Mouse (Mus musculus) MEL (cell line): Measurements from ENCODE around the gene Pip4k2a. TPM values are rescaled to one million over a fixed set of nuclear protein-coding genes. Genes with fewer than 3 reads are reported as not detected.

Experiments
- DNase-seq: peaks from one replicate; pipeline ENCODE4 v3.0.0; 2011; ENCODE audit warnings: low read depth, low spot score
- H3K27ac ChIP-seq: 2 replicates; pipeline ENCODE4 v1.5.1; 2012; ENCODE audit warnings: low read depth, mild to moderate bottlenecking, control low read depth, low read length, moderate library complexity; ENCODE audit not compliant: control insufficient read depth
- H3K27me3 ChIP-seq, 2 experiments: fragments of 150-350 bp in 1 of 2; sonication (generic) in 1 of 2; 2 replicates each; pipeline ENCODE4 v1.6.1; 2012; ENCODE audit warnings: low read length in 2 of 2, mild to moderate bottlenecking in 2 of 2, improper control_type of control experiment in 1 of 2, moderate library complexity in 1 of 2; ENCODE audit not compliant: insufficient read depth in 2 of 2, control insufficient read depth in 1 of 2
- H3K36me3 ChIP-seq, 2 experiments: 2 replicates each; pipeline ENCODE4 v1.6.1; 2012 to 2014; ENCODE audit warnings: low read length in 2 of 2, improper control_type of control experiment in 1 of 2, inconsistent platforms in 1 of 2, mild to moderate bottlenecking in 1 of 2; ENCODE audit not compliant: insufficient read depth in 2 of 2, control insufficient read depth in 1 of 2
- H3K4me1 ChIP-seq, 2 experiments: fragments of 150-350 bp in 1 of 2; sonication (generic) in 1 of 2; 2 replicates each; pipeline ENCODE4 v1.6.1; 2012; ENCODE audit warnings: low read length in 2 of 2, improper control_type of control experiment in 1 of 2, mild to moderate bottlenecking in 1 of 2; ENCODE audit not compliant: insufficient read depth in 2 of 2, control insufficient read depth in 1 of 2
- H3K4me3 ChIP-seq, 2 experiments: fragments of 150-350 bp in 1 of 2; sonication (generic) in 1 of 2; 2 replicates each; pipeline ENCODE4 v1.5.1; 2012; ENCODE audit warnings: low read depth in 2 of 2, low read length in 2 of 2, mild to moderate bottlenecking in 2 of 2, moderate library complexity in 2 of 2, control low read depth in 1 of 2, improper control_type of control experiment in 1 of 2; ENCODE audit not compliant: control insufficient read depth in 1 of 2, insufficient read depth in 1 of 2
- H3K79me2 ChIP-seq: 2 replicates; pipeline ENCODE4 v1.6.1; 2012; ENCODE audit warnings: mild to moderate bottlenecking, low read length, moderate library complexity; ENCODE audit not compliant: control insufficient read depth, poor library complexity, insufficient read depth
- H3K9ac ChIP-seq: 2 replicates; pipeline ENCODE4 v1.6.1; 2012; ENCODE audit warnings: low read depth, mild to moderate bottlenecking, control low read depth, low read length, moderate library complexity; ENCODE audit not compliant: control insufficient read depth, poor library complexity, severe bottlenecking
- H3K9me3 ChIP-seq: fragments of 150-350 bp; sonication (generic); replicated peaks from 2 replicates; pipeline ENCODE4 v1.6.1; 2012; ENCODE audit warnings: mild to moderate bottlenecking, low read length, improper control_type of control experiment, moderate library complexity; ENCODE audit not compliant: insufficient read depth
- CTCF ChIP-seq, 3 experiments: IDR thresholded peaks in 2 of 3; conservative IDR thresholded peaks in 1 of 3; 2 replicates each; pipeline ENCODE4 v1.5.1; 2011 to 2012; ENCODE audit warnings: low read length in 3 of 3, low read depth in 2 of 3, mild to moderate bottlenecking in 2 of 3, improper control_type of control experiment in 1 of 3, inconsistent platforms in 1 of 3, mixed read lengths in 1 of 3, moderate library complexity in 1 of 3; ENCODE audit not compliant: control insufficient read depth in 1 of 3, insufficient read depth in 1 of 3, poor library complexity in 1 of 3, severe bottlenecking in 1 of 3
- E2F4 ChIP-seq: IDR thresholded peaks from 2 replicates; pipeline ENCODE4 v1.6.1; 2011; ENCODE audit warnings: low read depth, low read length, improper control_type of control experiment, borderline replicate concordance
- GABPA ChIP-seq: IDR thresholded peaks from 2 replicates; pipeline ENCODE4 v1.6.1; 2012; ENCODE audit warnings: low read depth, mild to moderate bottlenecking, inconsistent platforms, low read length, improper control_type of control experiment, moderate library complexity
- GATA1 ChIP-seq: IDR thresholded peaks from 2 replicates; pipeline ENCODE4 v1.6.1; 2011; ENCODE audit warnings: low read depth, low read length, improper control_type of control experiment
- HCFC1 ChIP-seq: IDR thresholded peaks from 2 replicates; pipeline ENCODE4 v1.6.1; 2012; ENCODE audit warnings: low read depth, mild to moderate bottlenecking, inconsistent platforms, low read length, improper control_type of control experiment, moderate library complexity
- KAT2A ChIP-seq: conservative IDR thresholded peaks from 2 replicates; pipeline ENCODE4 v1.6.1; 2012; ENCODE audit warnings: low read depth, low read length, improper control_type of control experiment, inconsistent platforms
- MAFK ChIP-seq: IDR thresholded peaks from 2 replicates; pipeline ENCODE4 v1.6.1; 2011; ENCODE audit warnings: low read depth, mild to moderate bottlenecking, low read length, improper control_type of control experiment, borderline replicate concordance
- MAX ChIP-seq: IDR thresholded peaks from 2 replicates; pipeline ENCODE4 v1.6.1; 2011; ENCODE audit warnings: low read length, improper control_type of control experiment
- MAZ ChIP-seq: IDR thresholded peaks from 2 replicates; pipeline ENCODE4 v1.6.1; 2012; ENCODE audit warnings: low read depth, mild to moderate bottlenecking, inconsistent platforms, low read length, improper control_type of control experiment
- MEF2A ChIP-seq: IDR thresholded peaks from 2 replicates; pipeline ENCODE4 v1.6.1; 2014; ENCODE audit warnings: low read depth, mild to moderate bottlenecking, inconsistent platforms, low read length, improper control_type of control experiment; ENCODE audit not compliant: poor library complexity, insufficient replicate concordance, severe bottlenecking; ENCODE audit errors: extremely low read depth
- MXI1 ChIP-seq: IDR thresholded peaks from 2 replicates; pipeline ENCODE4 v1.6.1; 2011; ENCODE audit warnings: mild to moderate bottlenecking, low read depth, low read length, improper control_type of control experiment
- NRF1 ChIP-seq: IDR thresholded peaks from 2 replicates; pipeline ENCODE4 v1.6.1; 2014; ENCODE audit warnings: low read depth, mild to moderate bottlenecking, inconsistent platforms, low read length, improper control_type of control experiment, moderate library complexity; ENCODE audit not compliant: poor library complexity, insufficient read depth, severe bottlenecking
- POLR2A ChIP-seq, 2 experiments: IDR thresholded peaks; 2 replicates each; pipeline ENCODE4 v1.6.1; 2011 to 2012; ENCODE audit warnings: low read length in 2 of 2, mild to moderate bottlenecking in 2 of 2, control low read depth in 1 of 2, improper control_type of control experiment in 1 of 2, low read depth in 1 of 2, moderate library complexity in 1 of 2; ENCODE audit not compliant: control insufficient read depth in 1 of 2, insufficient read depth in 1 of 2, poor library complexity in 1 of 2
- POLR2AphosphoS2 ChIP-seq: IDR thresholded peaks from 2 replicates; pipeline ENCODE4 v1.6.1; 2011; ENCODE audit warnings: low read length, improper control_type of control experiment
- POLR2AphosphoS5 ChIP-seq: IDR thresholded peaks from 2 replicates; pipeline ENCODE4 v1.6.1; 2012; ENCODE audit warnings: low read depth, borderline replicate concordance, mild to moderate bottlenecking, inconsistent platforms, low read length, moderate library complexity, mixed read lengths
- SMC3 ChIP-seq: IDR thresholded peaks from 2 replicates; pipeline ENCODE4 v1.6.1; 2011; ENCODE audit warnings: low read depth, low read length, improper control_type of control experiment
- TAL1 ChIP-seq: IDR thresholded peaks from 2 replicates; pipeline ENCODE4 v1.6.1; 2012; ENCODE audit warnings: mild to moderate bottlenecking, inconsistent platforms, low read length, moderate library complexity, mixed read lengths
- TBP ChIP-seq: IDR thresholded peaks from 2 replicates; pipeline ENCODE4 v1.8.0; 2011; ENCODE audit warnings: low read depth, low read length, improper control_type of control experiment
- TCF12 ChIP-seq: IDR thresholded peaks from 2 replicates; pipeline ENCODE4 v1.6.1; 2014; ENCODE audit warnings: low read depth, mild to moderate bottlenecking, inconsistent platforms, low read length, improper control_type of control experiment, moderate library complexity
- UBTF ChIP-seq: IDR thresholded peaks from 2 replicates; pipeline ENCODE4 v1.6.1; 2012; ENCODE audit warnings: low read depth, mild to moderate bottlenecking, inconsistent platforms, low read length, improper control_type of control experiment, moderate library complexity, borderline replicate concordance; ENCODE audit not compliant: insufficient read depth
- ZKSCAN1 ChIP-seq: IDR thresholded peaks from 2 replicates; pipeline ENCODE4 v1.6.1; 2012; ENCODE audit warnings: low read depth, mild to moderate bottlenecking, inconsistent platforms, low read length, improper control_type of control experiment, moderate library complexity
- ZMIZ1 ChIP-seq: IDR thresholded peaks from 2 replicates; pipeline ENCODE4 v1.6.1; 2012; ENCODE audit warnings: low read depth, mild to moderate bottlenecking, inconsistent platforms, low read length, improper control_type of control experiment, moderate library complexity
- ZNF384 ChIP-seq: IDR thresholded peaks from 2 replicates; pipeline ENCODE4 v1.6.1; 2012; ENCODE audit warnings: low read depth, mild to moderate bottlenecking, inconsistent platforms, low read length, improper control_type of control experiment
- polyA plus RNA-seq, 2 experiments: library from polyadenylated mRNA; stranded (reverse) in 1 of 2; unstranded in 1 of 2; fragments of >175 nt in 1 of 2; fragments of >200 nt in 1 of 2; gene quantifications; 2 replicates each; pipeline versions ENCODE4 v1.2.1 to v1.2.4; 2012; ENCODE audit warnings: low replicate concordance in 2 of 2, low read depth in 1 of 2; ENCODE audit not compliant: insufficient read length in 2 of 2, insufficient read depth in 1 of 2, missing spikeins in 1 of 2
- total RNA-seq: library from RNA; depleted of rRNA; stranded (reverse); fragments of 300-350 nt; gene quantifications from 2 replicates; pipeline ENCODE4 v1.2.3, GENCODE M21; 2012

Gene Pip4k2a
- total and polyA plus RNA-seq, 3 experiments, result 7.9 to 48.5 TPM; not detected in 1

- Histone ChIP-seq H3K27me3 (no peaks in the 10 kb centered on the region), H3K27ac (no peak overlapping the region), H3K9ac (no peak overlapping the region), H3K4me3 (no peak overlapping the region), H3K36me3 (no peaks in the 10 kb centered on the region), H3K4me1 (no peaks in the 10 kb centered on the region), H3K9me3 (no peaks in the 10 kb centered on the region), H3K79me2 (no peaks in the 10 kb centered on the region)
- TF ChIP-seq POLR2AphosphoS5 (no peak), TAL1 (no peak), KAT2A (no peak), ZKSCAN1 (no peak), MAX (no peak), POLR2A (IDR thresholded peaks at IDR 0.05; ENCODE audit: control insufficient read depth in 1 of 2, insufficient read depth in 1 of 2, low read depth in 1 of 2, low read length in 2 of 2, poor library complexity in 1 of 2) (no peak), MAZ (no peak), POLR2AphosphoS2 (no peak), MAFK (no peak), HCFC1 (no peak), SMC3 (no peak)
- DNase-seq, result no peak
Observed at GRCm38 (mm10) chr2:18822711-18823110, 175.2 kb downstream of the Pip4k2a start.

DNA sequence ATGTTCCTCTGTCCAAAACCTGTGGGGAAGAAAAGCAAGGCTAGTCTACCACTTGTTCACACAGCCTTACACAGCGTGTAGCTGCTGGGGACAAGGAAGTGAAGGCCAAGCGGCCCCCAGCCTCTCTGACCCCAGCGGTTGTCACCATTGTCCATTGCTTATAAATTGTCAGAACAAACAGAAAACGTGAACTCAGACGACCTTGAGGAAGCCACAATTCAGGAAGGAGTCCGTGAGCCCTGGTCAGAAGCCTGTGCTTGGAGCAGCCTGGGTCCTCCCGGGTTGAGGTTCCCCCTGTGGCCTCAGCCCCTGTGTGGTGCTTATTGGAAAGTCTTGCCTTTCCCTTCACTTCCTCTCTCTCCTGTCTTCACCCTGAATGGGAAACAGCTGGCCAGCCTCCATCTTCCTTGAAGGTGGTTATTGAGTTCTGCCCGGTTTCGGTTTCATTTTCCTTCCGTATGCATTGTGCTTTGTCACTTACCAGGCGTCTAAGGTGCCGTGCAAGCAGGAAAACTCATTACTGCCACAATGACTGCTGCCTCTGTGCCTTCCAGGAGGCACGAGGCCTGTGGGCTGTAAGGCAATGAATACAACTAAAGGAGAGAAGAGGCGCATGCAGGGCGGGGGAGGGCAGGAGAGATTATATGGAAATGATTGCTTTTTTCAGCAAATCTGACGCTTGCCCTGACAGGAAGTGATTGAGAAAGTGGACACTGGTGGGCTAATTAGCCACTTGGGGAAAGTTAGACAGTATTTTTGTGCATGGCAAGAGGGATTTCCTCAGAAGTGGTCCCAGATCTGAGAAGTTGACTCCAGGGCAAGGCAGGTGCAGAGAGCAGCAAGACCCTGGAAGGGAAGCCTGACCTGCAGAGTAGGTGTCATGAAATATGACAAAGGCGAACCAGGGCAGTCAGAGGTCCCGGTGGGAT is 176.2 kb downstream of the Pip4k2a start:
- no peak for DNase-seq
- no peak overlapping the region for H3K9ac ChIP-seq
- no peaks in the 10 kb centered on the region for H3K4me1 ChIP-seq
- H3K9me3 ChIP-seq, result no peaks in the 10 kb centered on the region
- no peaks in the 10 kb centered on the region for H3K79me2 ChIP-seq
- no peak overlapping the region for H3K4me3 ChIP-seq
- no peak for TF ChIP-seq ZNF384
- no peak for TF ChIP-seq TCF12
- TF ChIP-seq NRF1, result no peak
- TF ChIP-seq TBP, result no peak
- TF ChIP-seq ZKSCAN1, result no peak
- TF ChIP-seq E2F4, result no peak
- TF ChIP-seq SMC3, result no peak
- TF ChIP-seq MXI1, result no peak
- TF ChIP-seq CTCF (IDR thresholded peaks at IDR 0.05 in 2 of 3, conservative IDR thresholded peaks at IDR 0.05 in 1 of 3; ENCODE audit: control insufficient read depth in 1 of 3, insufficient read depth in 1 of 3, low read depth in 2 of 3, low read length in 3 of 3, poor library complexity in 1 of 3, severe bottlenecking in 1 of 3), result no peak
- no peak for TF ChIP-seq MAX
- TF ChIP-seq ZMIZ1, result no peak
- TF ChIP-seq MAFK, result no peak
- no peak for TF ChIP-seq MAZ
- TF ChIP-seq MEF2A, result no peak
- no peak for TF ChIP-seq GATA1
- TF ChIP-seq POLR2AphosphoS5, result no peak
- TF ChIP-seq GABPA, result no peak
- no peak for TF ChIP-seq POLR2AphosphoS2
- TF ChIP-seq UBTF, result no peak
- TF ChIP-seq KAT2A, result no peak
- no peaks in the 10 kb centered on the region for H3K27me3 ChIP-seq
- H3K27ac ChIP-seq, result no peak overlapping the region
- no peaks in the 10 kb centered on the region for H3K36me3 ChIP-seq
